Mouse (Mus musculus) liver, embryonic 11.5 days (tissue): ENCODE results near the gene Pacs1. TPM values are rescaled to one million over a fixed set of nuclear protein-coding genes. Genes with fewer than 3 reads are reported as not detected.
"Not testable (repeated sequence)": the region's sequence is repeated elsewhere in the genome, so short reads cannot be mapped to it uniquely, and the experiment has no call there.

Experiments used
- ATAC-seq: fragments of 200-750 bp; cut with Nextera tagmentation; replicated peaks from 2 replicates; pipeline ENCODE4 v1.8.0; 2017; ENCODE audit warnings: moderate number of reproducible peaks, mild to moderate bottlenecking, moderate TSS enrichment, moderate library complexity; ENCODE audit not compliant: low FRiP score
- DNase-seq: peaks from one replicate; pipeline ENCODE4 v3.0.0-alpha.2; 2017; ENCODE audit warnings: low spot score
- H3K27ac ChIP-seq: fragments of 300-500 bp; sonication (generic); 2 replicates; pipeline ENCODE4 v1.5.1; 2014; ENCODE audit warnings: mild to moderate bottlenecking, low read depth, low read length, control low read depth
- H3K27me3 ChIP-seq: fragments of 300-500 bp; sonication (generic); replicated peaks from 2 replicates; pipeline ENCODE4 v1.6.1; 2014; ENCODE audit warnings: low read length, mixed read lengths; ENCODE audit not compliant: control insufficient read depth, insufficient read depth
- H3K36me3 ChIP-seq: fragments of 300-500 bp; sonication (generic); 2 replicates; pipeline ENCODE4 v1.6.1; 2014; ENCODE audit warnings: mild to moderate bottlenecking, low read length, moderate library complexity, mixed read lengths; ENCODE audit not compliant: control insufficient read depth, insufficient read depth
- H3K4me1 ChIP-seq: fragments of 300-500 bp; sonication (generic); replicated peaks from 2 replicates; pipeline ENCODE4 v1.6.1; 2014; ENCODE audit warnings: low read length, mixed read lengths; ENCODE audit not compliant: control insufficient read depth, insufficient read depth
- H3K4me2 ChIP-seq: fragments of 300-500 bp; sonication (generic); 2 replicates; pipeline ENCODE4 v1.6.1; 2014; ENCODE audit warnings: mild to moderate bottlenecking, control low read depth, moderate library complexity
- H3K4me3 ChIP-seq: fragments of 300-500 bp; sonication (generic); 2 replicates; pipeline ENCODE4 v1.5.1; 2014; ENCODE audit warnings: low read depth, low read length, control low read depth
- H3K9ac ChIP-seq: fragments of 300-500 bp; sonication (generic); 2 replicates; pipeline ENCODE4 v1.6.1; 2014; ENCODE audit warnings: low read depth, low read length, control low read depth
- H3K9me3 ChIP-seq: fragments of 300-500 bp; sonication (generic); 2 replicates; pipeline ENCODE4 v1.6.1; 2016; ENCODE audit warnings: low read length, inconsistent platforms, mixed read lengths; ENCODE audit not compliant: control insufficient read depth
- WGBS: fragments of 180-500 bp; shearing (Covaris S2); extraction: QIAGEN DNeasy Blood & Tissue Kit; methylation state at CpG from one replicate; pipeline ENCODE4 v1.1.7; 2014; 5-methylcytosine and 5-hydroxymethylcytosine counted together
- polyA plus RNA-seq: library from polyadenylated mRNA; unstranded; fragments of >200 nt; fragmentation: Nextera tagmentation; extraction: Ambion mirVana; gene quantifications from 2 replicates; pipeline ENCODE4 v1.2.1, GENCODE M21; 2014

The Pacs1 gene
- polyA plus RNA-seq, 1 experiment from 2014 or later: 27.0 TPM

DNA sequence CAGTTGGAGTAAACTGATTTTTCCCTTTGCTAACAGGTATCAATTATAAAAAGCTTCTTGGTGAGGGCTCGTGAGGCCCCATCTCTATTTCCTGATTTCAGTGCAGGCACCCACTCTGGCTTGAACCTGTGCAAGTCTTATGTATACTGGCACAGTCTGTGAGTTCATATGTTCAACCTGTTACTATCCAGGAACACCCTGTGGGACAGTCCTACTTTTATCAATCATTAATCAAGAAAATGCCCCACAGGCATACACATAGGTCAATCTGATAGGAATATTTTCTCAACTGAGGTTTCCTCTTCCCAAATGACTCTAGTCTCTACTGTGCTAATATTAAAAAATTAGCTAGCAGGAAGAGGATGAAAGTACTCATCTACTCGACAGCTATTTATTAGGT is 42.8 kb downstream of the Pacs1 start:
- H3K4me2 ChIP-seq: no peak overlapping the region
- H3K4me1 ChIP-seq: no peaks in the 10 kb centered on the region
- no peak overlapping the region for H3K9ac ChIP-seq
- no peak overlapping the region for H3K4me3 ChIP-seq
- WGBS: 78% methylated on average over 2 of the region's 2 CpGs
- H3K36me3 ChIP-seq: no peaks in the 10 kb centered on the region
- ATAC-seq (no peak), DNase-seq (no peak)
- H3K27me3 ChIP-seq: no peaks in the 10 kb centered on the region
- no peaks in the 10 kb centered on the region for H3K9me3 ChIP-seq
- H3K27ac ChIP-seq: no peak overlapping the region

DNA sequence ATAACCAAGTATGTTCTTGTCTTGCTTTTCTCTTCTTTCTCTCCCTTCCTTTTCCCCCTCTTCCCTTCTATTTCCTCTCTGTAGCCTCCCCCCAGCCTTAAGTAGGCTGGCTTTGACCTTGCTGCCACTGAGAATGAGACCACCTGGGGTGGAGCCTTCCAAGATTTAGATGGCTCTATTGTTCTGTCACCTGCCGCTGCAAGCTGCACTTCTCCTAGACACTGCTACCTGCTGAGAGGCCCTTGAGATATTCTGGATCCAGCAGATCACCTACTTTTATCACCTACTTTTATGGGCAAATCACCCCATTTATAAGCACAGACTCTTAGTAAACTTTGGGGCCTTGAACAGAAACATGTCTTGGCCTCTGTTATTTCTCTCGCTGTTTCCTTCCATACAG is 48.3 kb downstream of the Pacs1 start:
- WGBS: 78% methylated on average over 2 of the region's 2 CpGs
- Histone ChIP-seq H3K4me3 (no peak overlapping the region), H3K9me3 (no peaks in the 10 kb centered on the region), H3K4me2 (no peak overlapping the region), H3K27me3 (no peaks in the 10 kb centered on the region), H3K9ac (no peak overlapping the region), H3K36me3 (no peaks in the 10 kb centered on the region), H3K27ac (no peak overlapping the region), H3K4me1 (no peaks in the 10 kb centered on the region)
- ATAC-seq (no peak), DNase-seq (no peak)

DNA sequence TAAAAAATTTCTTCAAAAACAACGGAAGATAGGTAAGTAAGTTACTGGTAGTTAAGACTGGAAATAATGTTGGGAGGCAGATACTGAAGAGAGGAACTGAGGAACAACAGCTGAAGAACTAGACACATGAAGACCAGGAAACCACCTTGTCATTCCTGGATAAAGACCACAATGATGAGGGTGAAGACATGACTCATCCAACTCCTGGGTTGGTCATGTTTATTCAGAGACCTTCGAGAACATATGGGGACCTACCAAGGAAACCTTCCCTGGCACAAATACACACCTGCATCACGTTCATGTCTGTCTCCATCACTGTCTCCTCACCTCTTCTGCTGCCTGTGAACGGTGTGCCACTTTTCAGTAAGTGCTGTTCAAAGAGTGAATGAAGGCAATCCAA is 48.8 kb downstream of the Pacs1 start:
- WGBS: 79% methylated on average over 4 of the region's 4 CpGs
- ATAC-seq (no peak), DNase-seq (no peak)
- Histone ChIP-seq H3K4me3 (no peak overlapping the region), H3K27me3 (no peaks in the 10 kb centered on the region), H3K4me1 (no peaks in the 10 kb centered on the region), H3K9ac (no peak overlapping the region), H3K9me3 (no peaks in the 10 kb centered on the region), H3K36me3 (no peaks in the 10 kb centered on the region), H3K27ac (no peak overlapping the region), H3K4me2 (no peak overlapping the region)

DNA sequence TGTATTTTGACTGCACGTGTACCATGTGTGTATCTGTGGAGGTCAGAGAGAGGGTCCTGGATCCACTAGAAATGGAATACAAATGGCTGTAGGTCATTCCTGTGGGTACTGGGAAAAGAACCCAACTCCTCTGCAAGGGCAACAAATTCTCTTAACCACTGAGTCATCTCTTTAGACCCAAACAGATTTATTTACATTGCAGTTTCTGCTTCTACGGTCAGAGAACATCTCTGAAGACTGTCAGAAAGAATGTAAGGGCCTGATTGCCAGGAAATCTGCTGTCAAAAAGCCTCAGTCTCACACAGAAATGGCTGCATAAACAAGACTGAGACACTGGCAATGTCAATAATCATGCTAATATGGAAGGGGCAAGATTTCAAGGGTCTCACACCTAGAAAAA is 51.0 kb downstream of the Pacs1 start:
- no peak for ATAC-seq
- Histone ChIP-seq H3K9ac (no peak overlapping the region), H3K9me3 (no peaks in the 10 kb centered on the region), H3K4me3 (no peak overlapping the region), H3K4me1 (no peaks in the 10 kb centered on the region), H3K27me3 (no peaks in the 10 kb centered on the region), H3K27ac (no peak overlapping the region), H3K4me2 (no peak overlapping the region), H3K36me3 (no peaks in the 10 kb centered on the region)
- WGBS: 61% methylated on average over 2 of the region's 2 CpGs
- DNase-seq: no peak

DNA sequence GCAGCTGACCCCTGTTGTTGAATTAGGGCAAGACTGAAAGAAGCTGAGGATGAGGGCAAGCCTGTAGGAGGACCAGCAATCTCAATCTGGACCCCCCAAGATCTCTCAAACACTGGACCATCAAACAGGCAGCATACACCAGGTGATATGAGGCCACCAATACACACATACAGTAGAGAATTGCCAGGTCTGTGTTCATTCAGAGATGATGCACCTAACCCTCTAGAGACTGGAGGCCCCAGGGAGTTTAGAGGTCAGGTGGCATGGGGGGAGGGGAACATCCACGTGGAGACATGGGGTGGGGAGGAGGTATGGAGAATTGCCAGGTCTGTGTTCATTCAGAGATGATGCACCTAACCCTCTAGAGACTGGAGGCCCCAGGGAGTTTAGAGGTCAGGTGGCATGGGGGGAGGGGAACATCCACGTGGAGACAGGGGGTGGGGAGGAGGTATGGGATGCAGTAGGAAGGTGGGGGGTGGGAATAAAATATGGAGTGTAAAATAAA is 51.6 kb downstream of the Pacs1 start:
- not testable (repeated sequence) for H3K4me3 ChIP-seq, H3K27me3 ChIP-seq, H3K4me2 ChIP-seq, H3K9ac ChIP-seq, H3K4me1 ChIP-seq, DNase-seq, H3K9me3 ChIP-seq, ATAC-seq, H3K36me3 ChIP-seq, H3K27ac ChIP-seq
- WGBS: 31% methylated on average over 2 of the region's 2 CpGs

DNA sequence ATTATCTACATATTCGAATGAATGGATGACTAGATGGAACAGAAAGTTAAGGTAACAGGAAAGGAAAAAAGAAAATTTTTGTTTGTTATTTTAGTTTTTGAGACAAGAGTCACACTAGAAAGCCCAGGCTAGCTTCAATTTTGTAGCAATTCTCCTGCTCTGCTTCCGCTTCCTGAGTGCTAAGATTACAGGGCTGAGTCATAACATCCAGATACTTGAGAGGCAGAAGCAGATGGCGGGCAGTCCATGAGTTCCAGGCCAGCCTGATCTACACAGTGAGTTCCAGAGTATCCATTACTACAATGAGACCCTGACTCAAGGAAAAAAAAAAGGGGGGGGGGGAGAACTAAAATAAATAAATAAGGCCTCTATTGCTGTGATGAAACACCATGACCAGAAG is 52.5 kb downstream of the Pacs1 start:
- Histone ChIP-seq H3K4me3 (no peak overlapping the region), H3K9me3 (no peaks in the 10 kb centered on the region), H3K9ac (no peak overlapping the region), H3K36me3 (no peaks in the 10 kb centered on the region), H3K27me3 (no peaks in the 10 kb centered on the region), H3K4me2 (no peak overlapping the region), H3K4me1 (no peaks in the 10 kb centered on the region), H3K27ac (no peak overlapping the region)
- WGBS: 81% methylated on average over 3 of the region's 3 CpGs
- no peak for DNase-seq
- ATAC-seq: no peak

DNA sequence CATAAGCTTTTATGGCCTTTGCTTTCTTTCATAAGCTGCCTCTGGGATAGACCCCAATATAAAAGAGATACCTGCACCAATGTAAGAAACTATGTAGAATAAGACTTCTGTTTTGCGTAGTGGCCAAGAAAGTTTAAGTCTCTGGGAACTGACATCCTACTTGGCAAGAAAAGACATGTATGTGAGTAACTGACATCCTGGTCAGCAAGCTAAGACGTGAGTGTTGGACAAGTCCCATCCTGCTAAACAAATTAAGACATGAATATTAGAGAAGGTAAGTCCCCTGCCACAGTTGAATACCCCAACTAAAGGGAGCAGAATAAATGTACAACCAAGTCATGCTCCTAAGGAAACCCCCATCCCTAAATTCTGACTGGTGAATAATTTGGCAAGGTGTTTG is 71.2 kb downstream of the Pacs1 start:
- no peak overlapping the region for H3K27ac ChIP-seq
- ATAC-seq: no peak
- DNase-seq: no peak
- H3K4me2 ChIP-seq: no peak overlapping the region
- peaks cover 6% of the 10 kb centered on the region; the same call in 1 of the 2 replicates for H3K4me1 ChIP-seq
- 87% methylated on average over 2 of the region's 2 CpGs for WGBS
- no peak overlapping the region for H3K4me3 ChIP-seq
- no peaks in the 10 kb centered on the region for H3K27me3 ChIP-seq
- H3K9me3 ChIP-seq: no peaks in the 10 kb centered on the region
- H3K9ac ChIP-seq: no peak overlapping the region
- H3K36me3 ChIP-seq: no peaks in the 10 kb centered on the region

DNA sequence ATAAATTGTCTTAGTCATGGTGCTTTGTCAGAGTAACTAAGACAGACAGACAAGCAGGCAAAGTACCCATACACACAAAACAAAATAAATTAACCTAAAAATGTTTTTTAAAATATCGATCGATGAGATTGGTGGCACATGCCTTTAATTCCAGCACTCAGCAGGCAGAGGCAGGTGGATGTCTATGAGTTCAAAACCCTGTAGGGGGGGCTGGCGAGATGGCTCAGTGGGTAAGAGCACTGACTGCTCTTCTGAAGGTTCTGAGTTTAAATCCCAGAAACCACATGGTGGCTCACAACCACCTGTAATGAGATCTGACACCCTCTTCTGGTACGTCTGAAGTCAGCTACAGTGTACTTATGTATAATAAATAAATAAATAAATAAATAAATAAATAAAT is 72.3 kb downstream of the Pacs1 start:
- not testable (repeated sequence) for DNase-seq, ATAC-seq, H3K27me3 ChIP-seq, H3K9me3 ChIP-seq, H3K27ac ChIP-seq, H3K4me3 ChIP-seq, H3K9ac ChIP-seq, H3K36me3 ChIP-seq, H3K4me2 ChIP-seq, H3K4me1 ChIP-seq
- 84% methylated on average over 4 of the region's 4 CpGs for whole genome bisulfite sequencing

DNA sequence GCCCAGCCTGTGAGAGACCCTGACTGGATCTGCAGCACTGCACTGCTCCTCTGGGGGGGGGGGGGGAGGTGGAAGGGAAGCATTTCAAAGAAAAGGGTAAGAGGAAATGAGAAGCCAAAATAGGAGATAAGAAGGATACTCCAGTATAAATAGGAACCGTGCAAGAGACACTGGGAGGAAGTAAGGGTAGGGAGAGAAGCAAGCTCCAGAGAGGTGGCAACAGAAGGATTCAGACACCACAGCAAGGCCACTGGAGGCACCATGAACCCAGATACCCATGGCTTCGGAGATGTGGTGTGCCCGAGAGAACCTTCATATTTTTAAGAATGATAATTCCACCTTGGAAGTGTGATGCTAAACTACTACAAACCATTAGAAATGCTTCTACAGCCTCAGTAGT is 74.4 kb downstream of the Pacs1 start:
- 54% methylated on average over 3 of the region's 3 CpGs for WGBS
- Histone ChIP-seq H3K4me3 (no peak overlapping the region), H3K27ac (no peak overlapping the region), H3K4me1 (peaks cover 6% of the 10 kb centered on the region; the same call in 1 of the 2 replicates), H3K9ac (no peak overlapping the region), H3K36me3 (no peaks in the 10 kb centered on the region), H3K27me3 (no peaks in the 10 kb centered on the region), H3K4me2 (no peak overlapping the region), H3K9me3 (no peaks in the 10 kb centered on the region)
- no peak for ATAC-seq
- DNase-seq: no peak
